Mouse (Mus musculus) embryonic fibroblast, embryonic 13.5 days (primary cell): ENCODE measurements at regions not wholly inside any gene's neighbourhood (a gene's known extent, or its start where the extent isn't known, plus 50 kb on each side); places are given as distances from the start of the nearest gene placed in this dataset.

Experiments used
- CTCF ChIP-seq: IDR thresholded peaks from 2 replicates; pipeline ENCODE4 v1.5.1; 2011; ENCODE audit warnings: mild to moderate bottlenecking, control low read depth, low read length, moderate library complexity, borderline replicate concordance; ENCODE audit not compliant: insufficient read depth
- POLR2A ChIP-seq: IDR thresholded peaks from 2 replicates; pipeline ENCODE4 v1.6.1; 2011; ENCODE audit warnings: low read depth, mild to moderate bottlenecking, control low read depth, low read length, moderate library complexity

- no peak for TF ChIP-seq CTCF
- TF ChIP-seq POLR2A, result no peak
These were observed 806.5 kb upstream of the Chrm3 start for GRCm38 (mm10) chr13:11167115-11167514.
